Mouse (Mus musculus) heart, postnatal 0 days (tissue): ENCODE data around the gene Tprkb.
"Not testable (repeated sequence)": the region's sequence is repeated elsewhere in the genome, so short reads cannot be mapped to it uniquely, and the experiment has no call there.

Source experiments
- CTCF ChIP-seq: IDR thresholded peaks from 2 replicates; pipeline ENCODE4 v1.5.1; 2016; ENCODE audit warnings: antibody characterized with exemption, control low read depth, low read depth
- EP300 ChIP-seq: IDR thresholded peaks from 2 replicates; pipeline ENCODE4 v1.6.1; 2016; ENCODE audit warnings: antibody characterized with exemption, low read depth

GRCm38 (mm10) chr6:85906911-85907351, 4.7 kb upstream of the Tprkb start:
- not testable (repeated sequence) for TF ChIP-seq EP300, CTCF
